Mouse (Mus musculus): ENCODE data around the gene Mmgt2. TPM values are rescaled to one million over a fixed set of nuclear protein-coding genes. Genes with fewer than 3 reads are reported as not detected.
A peak's percentile ranks its signal among the peaks of the same experiment; 100 is the strongest.
"Not testable (repeated sequence)": the region's sequence is repeated elsewhere in the genome, so short reads cannot be mapped to it uniquely, and the experiment has no call there.

Mmgt2 gene
- polyA plus RNA-seq, 1 experiment from 2014 or later: 25.7 TPM

- no peaks in the 10 kb centered on the region for H3K9me3 ChIP-seq (ENCODE audit: control insufficient read depth, low read length)
- WGBS: 32% methylated on average over 7 of the region's 7 CpGs
- ATAC-seq (replicated peaks; ENCODE audit: low FRiP score) (no peak), DNase-seq (ENCODE audit: low spot score) (no peak)
- H3K36me3 ChIP-seq (ENCODE audit: control insufficient read depth, insufficient read depth, low read length): no peaks in the 10 kb centered on the region; the same call in 1 of the 2 replicates
- no peaks in the 10 kb centered on the region for H3K27me3 ChIP-seq (replicated peaks; ENCODE audit: control insufficient read depth, insufficient read depth, low read length)
- no peak overlapping the region for H3K9ac ChIP-seq (ENCODE audit: low read depth, low read length)
- H3K4me1 ChIP-seq (replicated peaks; ENCODE audit: control insufficient read depth, insufficient read depth, low read length): peaks cover 48% of the 10 kb centered on the region
- H3K27ac ChIP-seq (ENCODE audit: low read depth, low read length): no peak overlapping the region; the same call in 1 of the 2 replicates
- peak overlapping the region; percentile 81 for H3K4me3 ChIP-seq (ENCODE audit: low read depth, low read length)
- H3K4me2 ChIP-seq: peak overlapping the region; percentile 100
These were observed 1.4 kb upstream of the Mmgt2 start for GRCm38 (mm10) chr11:62646958-62647515.

DNA sequence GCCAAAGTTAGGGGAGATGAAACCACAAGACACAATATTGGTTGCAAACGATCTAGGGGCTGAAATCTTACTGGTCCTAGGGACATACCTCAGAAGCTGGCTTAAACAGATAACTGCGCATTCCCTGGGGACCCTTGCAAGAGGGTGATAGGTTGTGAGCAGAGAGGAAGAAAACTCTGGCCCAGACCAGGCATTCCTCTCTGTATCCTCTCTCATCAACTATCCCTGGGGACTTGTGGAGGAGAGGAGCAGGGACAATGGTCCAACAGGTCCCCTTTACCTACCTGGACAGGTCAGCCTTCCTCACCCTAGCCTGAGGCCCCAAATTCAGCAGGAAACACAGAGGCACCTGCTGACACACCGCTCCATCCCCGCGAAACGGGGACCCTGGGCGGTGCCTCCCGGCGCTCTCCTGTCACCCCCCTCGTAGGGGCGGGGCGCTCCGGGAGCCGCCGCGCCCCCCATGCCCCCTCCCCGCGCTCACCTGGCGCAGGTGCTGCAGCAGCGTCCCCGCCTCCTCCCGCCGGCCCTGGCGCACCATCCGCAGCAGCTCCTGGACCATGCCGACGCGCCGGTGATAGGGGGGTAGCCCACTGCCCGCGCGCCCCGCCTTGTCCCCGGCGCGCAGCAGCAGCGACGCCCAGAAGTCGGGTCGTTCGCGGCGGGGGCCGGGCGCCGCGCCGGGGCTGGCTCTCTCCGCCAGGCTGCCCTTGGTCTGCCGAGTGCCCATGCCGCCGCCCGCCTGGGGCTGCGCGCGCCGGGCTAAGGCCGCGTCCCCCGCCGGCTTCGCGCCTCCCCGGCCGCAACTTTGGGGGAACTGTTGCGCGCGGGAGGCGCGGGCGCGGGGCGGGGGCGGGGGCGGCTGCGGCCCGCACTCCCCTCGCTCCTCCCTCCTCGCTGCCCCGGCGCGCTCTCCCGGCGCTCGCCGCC lies 538 bp upstream of the Mmgt2 start, which contains the start of gene Lrrc75a:
Lrrc75a (minus strand) TSS at position 863 of the 930 bp plus-strand sequence.
- Histone ChIP-seq H3K4me1 (replicated peaks; ENCODE audit: control insufficient read depth, insufficient read depth, low read length) (peaks cover 46% of the 10 kb centered on the region), H3K9ac (ENCODE audit: low read depth, low read length) (peak within 1 kb of the TSS; percentile 78), H3K4me3 (ENCODE audit: low read depth, low read length) (peak within 1 kb of the TSS; percentile 81), H3K36me3 (ENCODE audit: control insufficient read depth, insufficient read depth, low read length) (no peaks in the 10 kb centered on the region; the same call in 1 of the 2 replicates), H3K4me2 (peak within 1 kb of the TSS; percentile 100), H3K9me3 (ENCODE audit: control insufficient read depth, low read length) (no peaks in the 10 kb centered on the region), H3K27me3 (replicated peaks; ENCODE audit: control insufficient read depth, insufficient read depth, low read length) (no peaks in the 10 kb centered on the region), H3K27ac (ENCODE audit: low read depth, low read length) (peak within 1 kb of the TSS; percentile 76)
- DNase-seq (ENCODE audit: low spot score) (peak; percentile 67), ATAC-seq (replicated peaks; ENCODE audit: low FRiP score) (peak; percentile 50)
- under 1% methylated on average over 74 of the region's 86 CpGs for WGBS

GRCm38 (mm10) chr11:62649803-62650202 lies 1.3 kb downstream of the Mmgt2 start:
- not testable (repeated sequence) for H3K27me3 ChIP-seq (replicated peaks; ENCODE audit: control insufficient read depth, insufficient read depth, low read length); DNase-seq (ENCODE audit: low spot score); H3K36me3 ChIP-seq (ENCODE audit: control insufficient read depth, insufficient read depth, low read length); H3K9me3 ChIP-seq (ENCODE audit: control insufficient read depth, low read length); H3K27ac ChIP-seq (ENCODE audit: low read depth, low read length); ATAC-seq (replicated peaks; ENCODE audit: low FRiP score)
- Histone ChIP-seq H3K4me3 (ENCODE audit: low read depth, low read length) (peak overlapping the region; percentile 81; the same call in 1 of the 2 replicates), H3K4me1 (replicated peaks; ENCODE audit: control insufficient read depth, insufficient read depth, low read length) (peaks cover 38% of the 10 kb centered on the region), H3K9ac (ENCODE audit: low read depth, low read length) (0 out of 2 replicates have a peak overlapping the region, but pooled peaks have one; percentile 78), H3K4me2 (peak overlapping the region; percentile 100)
- 75% methylated on average over 4 of the region's 4 CpGs for WGBS

- Histone ChIP-seq H3K9me3 (ENCODE audit: control insufficient read depth, low read length) (no peaks in the 10 kb centered on the region), H3K4me1 (replicated peaks; ENCODE audit: control insufficient read depth, insufficient read depth, low read length) (peaks cover 21% of the 10 kb centered on the region), H3K9ac (ENCODE audit: low read depth, low read length) (no peak overlapping the region), H3K27me3 (replicated peaks; ENCODE audit: control insufficient read depth, insufficient read depth, low read length) (no peaks in the 10 kb centered on the region), H3K4me3 (ENCODE audit: low read depth, low read length) (no peak overlapping the region), H3K36me3 (ENCODE audit: control insufficient read depth, insufficient read depth, low read length) (0 out of 2 replicates have a peak, but pooled peaks cover 3% of the 10 kb centered on the region), H3K27ac (ENCODE audit: low read depth, low read length) (no peak overlapping the region), H3K4me2 (no peak overlapping the region)
- DNase-seq (ENCODE audit: low spot score) (no peak), ATAC-seq (replicated peaks; ENCODE audit: low FRiP score) (no peak)
- WGBS: 87% methylated on average over 3 of the region's 3 CpGs
These were observed 3.1 kb downstream of the Mmgt2 start for GRCm38 (mm10) chr11:62651563-62651962.

DNA sequence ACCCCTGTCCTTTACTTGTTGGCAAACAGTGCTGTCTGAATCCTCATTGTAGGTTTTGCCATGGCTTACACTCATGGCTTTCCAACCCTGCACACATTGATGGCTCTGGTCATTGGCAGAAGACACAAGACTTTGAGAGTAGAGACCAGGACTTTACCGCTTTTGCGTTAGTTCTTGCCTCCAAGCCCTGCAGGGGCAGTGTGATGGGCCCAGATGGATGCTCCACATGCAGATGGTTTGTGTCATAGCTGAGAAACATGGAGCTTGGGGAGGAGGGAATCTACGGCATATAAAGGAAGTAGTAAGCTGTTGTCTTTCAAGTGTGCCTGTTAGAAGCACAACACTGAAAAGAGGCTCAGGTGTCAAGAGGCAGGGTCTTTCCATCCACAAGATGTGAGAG lies 3.6 kb downstream of the Mmgt2 start:
- Histone ChIP-seq H3K9me3 (ENCODE audit: control insufficient read depth, low read length) (no peaks in the 10 kb centered on the region), H3K27me3 (replicated peaks; ENCODE audit: control insufficient read depth, insufficient read depth, low read length) (no peaks in the 10 kb centered on the region), H3K36me3 (ENCODE audit: control insufficient read depth, insufficient read depth, low read length) (0 out of 2 replicates have a peak, but pooled peaks cover 3% of the 10 kb centered on the region), H3K4me3 (ENCODE audit: low read depth, low read length) (no peak overlapping the region), H3K27ac (ENCODE audit: low read depth, low read length) (no peak overlapping the region), H3K4me1 (replicated peaks; ENCODE audit: control insufficient read depth, insufficient read depth, low read length) (peaks cover 16% of the 10 kb centered on the region), H3K9ac (ENCODE audit: low read depth, low read length) (no peak overlapping the region), H3K4me2 (no peak overlapping the region)
- ATAC-seq (replicated peaks; ENCODE audit: low FRiP score) (no peak), DNase-seq (ENCODE audit: low spot score) (no peak)
- WGBS: 92% methylated on average over 3 of the region's 3 CpGs

- no peak for ATAC-seq (replicated peaks; ENCODE audit: low FRiP score)
- H3K4me2 ChIP-seq: no peak overlapping the region
- no peak overlapping the region for H3K4me3 ChIP-seq (ENCODE audit: low read depth, low read length)
- no peak for DNase-seq (ENCODE audit: low spot score)
- H3K9ac ChIP-seq (ENCODE audit: low read depth, low read length): no peak overlapping the region
- no peak overlapping the region for H3K27ac ChIP-seq (ENCODE audit: low read depth, low read length)
- no peaks in the 10 kb centered on the region; the same call in 1 of the 2 replicates for H3K36me3 ChIP-seq (ENCODE audit: control insufficient read depth, insufficient read depth, low read length)
- WGBS: 48% methylated on average over 4 of the region's 4 CpGs
- no peaks in the 10 kb centered on the region for H3K9me3 ChIP-seq (ENCODE audit: control insufficient read depth, low read length)
- no peaks in the 10 kb centered on the region for H3K27me3 ChIP-seq (replicated peaks; ENCODE audit: control insufficient read depth, insufficient read depth, low read length)
- no peaks in the 10 kb centered on the region for H3K4me1 ChIP-seq (replicated peaks; ENCODE audit: control insufficient read depth, insufficient read depth, low read length)
These were observed 12.4 kb downstream of the Mmgt2 start for GRCm38 (mm10) chr11:62660885-62661284.

GRCm38 (mm10) chr11:62664250-62664649 lies 15.8 kb downstream of the Mmgt2 start:
- DNase-seq (ENCODE audit: low spot score) (no peak), ATAC-seq (replicated peaks; ENCODE audit: low FRiP score) (no peak)
- no peak overlapping the region for H3K4me3 ChIP-seq (ENCODE audit: low read depth, low read length)
- WGBS: 65% methylated on average over 6 of the region's 6 CpGs
- H3K27me3 ChIP-seq (replicated peaks; ENCODE audit: control insufficient read depth, insufficient read depth, low read length): no peaks in the 10 kb centered on the region
- H3K4me1 ChIP-seq (replicated peaks; ENCODE audit: control insufficient read depth, insufficient read depth, low read length): no peaks in the 10 kb centered on the region
- no peaks in the 10 kb centered on the region; the same call in 1 of the 2 replicates for H3K36me3 ChIP-seq (ENCODE audit: control insufficient read depth, insufficient read depth, low read length)
- H3K4me2 ChIP-seq: no peak overlapping the region
- no peaks in the 10 kb centered on the region for H3K9me3 ChIP-seq (ENCODE audit: control insufficient read depth, low read length)
- H3K9ac ChIP-seq (ENCODE audit: low read depth, low read length): no peak overlapping the region
- no peak overlapping the region for H3K27ac ChIP-seq (ENCODE audit: low read depth, low read length)

DNA sequence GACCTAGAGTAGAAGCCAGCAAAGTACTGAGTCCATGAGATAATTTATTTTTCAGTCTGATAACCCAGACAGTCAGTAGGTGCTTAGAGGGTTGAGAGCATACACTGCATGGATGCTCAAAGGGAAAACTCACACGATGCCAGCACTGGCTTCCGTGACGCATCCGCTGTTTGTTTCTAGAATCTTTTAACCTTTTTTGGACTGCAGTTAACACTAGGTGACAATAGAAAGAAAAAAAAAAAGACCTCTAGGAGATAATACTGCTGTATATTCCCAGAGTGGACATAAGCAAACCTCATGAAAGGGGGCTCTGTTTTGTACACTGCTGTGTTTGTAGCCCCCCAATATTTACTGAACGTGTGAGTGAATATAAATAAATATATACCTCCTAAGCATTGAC lies 20.5 kb downstream of the Mmgt2 start:
- H3K27ac ChIP-seq (ENCODE audit: low read depth, low read length): no peak overlapping the region
- H3K4me1 ChIP-seq (replicated peaks; ENCODE audit: control insufficient read depth, insufficient read depth, low read length): no peaks in the 10 kb centered on the region
- ATAC-seq (replicated peaks; ENCODE audit: low FRiP score) (no peak), DNase-seq (ENCODE audit: low spot score) (no peak)
- no peaks in the 10 kb centered on the region for H3K9me3 ChIP-seq (ENCODE audit: control insufficient read depth, low read length)
- WGBS: 89% methylated on average over 5 of the region's 5 CpGs
- no peaks in the 10 kb centered on the region for H3K27me3 ChIP-seq (replicated peaks; ENCODE audit: control insufficient read depth, insufficient read depth, low read length)
- H3K36me3 ChIP-seq (ENCODE audit: control insufficient read depth, insufficient read depth, low read length): no peaks in the 10 kb centered on the region; the same call in 1 of the 2 replicates
- no peak overlapping the region for H3K9ac ChIP-seq (ENCODE audit: low read depth, low read length)
- H3K4me2 ChIP-seq: no peak overlapping the region
- no peak overlapping the region for H3K4me3 ChIP-seq (ENCODE audit: low read depth, low read length)
